Mouse (Mus musculus) hindbrain, embryonic 16.5 days (tissue): ENCODE measurements around the gene Adm. TPM values are rescaled to one million over a fixed set of nuclear protein-coding genes. Genes with fewer than 3 reads are reported as not detected.
A peak's percentile ranks its signal among the peaks of the same experiment; 100 is the strongest.
"Not testable (repeated sequence)": the region's sequence is repeated elsewhere in the genome, so short reads cannot be mapped to it uniquely, and the experiment has no call there.

Experiments
- ATAC-seq: fragments of 200-750 bp; cut with Nextera tagmentation; 2 replicates; pipeline ENCODE4 v1.8.0; 2017; ENCODE audit warnings: moderate TSS enrichment, moderate library complexity
- H3K27ac ChIP-seq: fragments of 300-500 bp; sonication (generic); 2 replicates; pipeline ENCODE4 v1.5.1; 2014; ENCODE audit warnings: low read depth, mild to moderate bottlenecking, control low read depth, low read length, moderate library complexity
- H3K27me3 ChIP-seq: fragments of 300-500 bp; sonication (generic); replicated peaks from 2 replicates; pipeline ENCODE4 v1.6.1; 2014; ENCODE audit warnings: low read length; ENCODE audit not compliant: control insufficient read depth, insufficient read depth
- H3K36me3 ChIP-seq: fragments of 300-500 bp; sonication (generic); 2 replicates; pipeline ENCODE4 v1.6.1; 2014; ENCODE audit warnings: mild to moderate bottlenecking, low read length, moderate library complexity, mixed read lengths; ENCODE audit not compliant: control insufficient read depth, insufficient read depth
- H3K4me1 ChIP-seq: fragments of 300-500 bp; sonication (generic); 2 replicates; pipeline ENCODE4 v1.6.1; 2014; ENCODE audit warnings: low read depth, low read length; ENCODE audit not compliant: control insufficient read depth, insufficient read depth
- H3K4me2 ChIP-seq: fragments of 300-500 bp; sonication (generic); 2 replicates; pipeline ENCODE4 v1.6.1; 2014; ENCODE audit warnings: mild to moderate bottlenecking, low read length, control low read depth, moderate library complexity
- H3K4me3 ChIP-seq: fragments of 300-500 bp; sonication (generic); 2 replicates; pipeline ENCODE4 v1.5.1; 2014; ENCODE audit warnings: mild to moderate bottlenecking, low read length, control low read depth, moderate library complexity
- H3K9ac ChIP-seq: fragments of 300-500 bp; sonication (generic); 2 replicates; pipeline ENCODE4 v1.6.1; 2014; ENCODE audit warnings: low read depth, mild to moderate bottlenecking, control low read depth, low read length, moderate library complexity
- H3K9me3 ChIP-seq: fragments of 300-500 bp; sonication (generic); 2 replicates; pipeline ENCODE4 v1.6.1; 2014; ENCODE audit warnings: mild to moderate bottlenecking, low read length, moderate library complexity; ENCODE audit not compliant: control insufficient read depth
- WGBS: fragments of 180-500 bp; shearing (Covaris S2); extraction: QIAGEN DNeasy Blood & Tissue Kit; methylation state at CpG from one replicate; pipeline ENCODE4 v1.1.7; 2014; 5-methylcytosine and 5-hydroxymethylcytosine counted together
- polyA plus RNA-seq: library from polyadenylated mRNA; unstranded; fragments of >200 nt; fragmentation: Nextera tagmentation; extraction: Ambion mirVana; gene quantifications from 2 replicates; pipeline ENCODE4 v1.2.1, GENCODE M21; 2015

The Adm gene
- polyA plus RNA-seq: 4.0 and 5.5 TPM in 2 replicates

DNA sequence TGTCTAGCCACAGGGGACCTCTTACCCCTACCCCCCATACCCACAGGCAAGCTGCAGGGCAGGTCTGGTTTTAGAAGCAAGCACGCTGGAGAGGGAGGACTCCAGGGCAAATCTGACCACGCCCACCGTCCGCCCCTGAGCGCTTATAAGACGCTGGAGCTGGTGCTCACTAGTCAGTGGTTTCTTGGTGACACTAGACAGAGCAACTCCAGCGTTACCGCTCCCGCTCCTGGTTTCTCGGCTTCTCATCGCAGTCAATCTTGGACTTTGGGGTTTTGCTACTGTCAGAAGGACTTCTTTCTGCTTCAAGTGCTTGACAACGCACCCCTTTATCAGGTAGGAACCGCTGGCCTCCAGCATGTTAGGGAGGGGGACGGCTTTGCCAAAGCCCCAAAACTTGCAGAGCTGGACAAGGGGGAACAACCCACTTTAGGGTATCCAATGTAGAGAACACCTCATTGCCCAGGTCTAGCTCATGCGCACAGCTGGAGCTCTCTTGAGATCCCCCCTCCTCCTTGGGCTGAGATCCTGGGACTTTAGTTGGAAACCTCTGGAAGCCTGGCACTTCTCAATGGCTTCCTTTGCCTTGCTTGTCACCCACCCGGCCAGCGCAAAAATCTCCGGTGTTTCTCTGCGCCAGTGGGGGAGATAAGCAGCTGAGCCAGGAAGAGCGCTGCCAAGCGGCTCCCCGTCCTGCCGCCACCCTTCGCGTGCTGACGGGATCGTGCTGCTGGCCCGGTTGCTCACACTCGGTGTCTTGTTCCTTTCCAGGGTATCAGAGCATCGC is at the start of gene Adm:
TSS of gene Adm (plus strand) at position 176 of the 787 bp plus-strand sequence.
- peaks cover 38% of the 10 kb centered on the region for H3K27me3 ChIP-seq
- peak within 1 kb of the TSS; percentile 88 for H3K4me2 ChIP-seq
- H3K9me3 ChIP-seq: no peaks in the 10 kb centered on the region
- H3K27ac ChIP-seq: no peak within 1 kb of the TSS
- no peaks in the 10 kb centered on the region for H3K36me3 ChIP-seq
- no peak for ATAC-seq
- peak within 1 kb of the TSS; percentile 50 for H3K4me3 ChIP-seq
- WGBS: 1% methylated on average over 30 of the region's 30 CpGs
- peak within 1 kb of the TSS; percentile 67 for H3K9ac ChIP-seq
- H3K4me1 ChIP-seq: peaks cover 40% of the 10 kb centered on the region

DNA sequence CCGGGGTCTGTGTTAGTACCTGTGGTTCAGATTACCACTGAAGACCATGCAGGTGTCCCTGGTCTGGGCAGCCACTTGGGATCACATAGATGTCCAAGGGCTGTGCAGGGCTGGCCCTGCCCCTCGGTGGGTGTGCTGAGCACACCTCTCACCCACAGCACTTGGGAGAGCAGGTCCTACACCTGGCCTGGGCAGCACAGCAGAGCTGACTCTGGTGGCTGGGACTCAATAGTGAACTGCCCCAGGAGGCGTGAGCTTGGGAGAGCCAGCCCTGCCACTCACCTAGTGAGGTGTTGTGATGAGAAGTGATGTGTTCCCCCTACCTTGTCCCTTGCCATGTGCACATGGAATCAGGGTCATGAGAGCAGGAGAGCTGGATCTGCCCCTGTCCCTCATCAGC is 43.8 kb upstream of the Adm start:
- H3K27ac ChIP-seq: no peak overlapping the region
- H3K4me1 ChIP-seq: no peaks in the 10 kb centered on the region
- peak; percentile 64 for ATAC-seq
- H3K4me2 ChIP-seq: no peak overlapping the region
- no peaks in the 10 kb centered on the region for H3K9me3 ChIP-seq
- H3K27me3 ChIP-seq: no peaks in the 10 kb centered on the region
- no peak overlapping the region for H3K4me3 ChIP-seq
- no peaks in the 10 kb centered on the region for H3K36me3 ChIP-seq
- 94% methylated on average over 3 of the region's 3 CpGs for WGBS
- no peak overlapping the region for H3K9ac ChIP-seq

DNA sequence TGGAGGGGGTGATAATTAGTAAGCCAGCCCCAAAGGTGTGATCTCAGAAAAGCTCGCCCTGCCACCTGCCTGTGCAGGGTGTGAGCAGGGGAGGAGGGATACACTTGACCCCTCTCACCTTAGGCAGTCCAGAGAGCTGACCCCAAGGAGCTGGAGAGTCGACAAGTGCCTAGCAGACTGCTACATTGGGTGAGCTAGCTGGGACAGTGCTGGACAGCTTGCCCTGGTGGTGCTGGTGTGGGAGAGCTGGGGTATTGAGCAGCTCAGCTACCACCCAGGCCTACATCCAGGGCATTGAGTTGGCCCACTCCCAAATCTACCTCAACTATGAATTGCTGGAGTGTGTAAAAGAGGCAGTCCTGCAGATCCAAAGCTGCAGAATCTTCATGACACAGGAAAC is 43.3 kb upstream of the Adm start:
- Histone ChIP-seq H3K9ac (no peak overlapping the region), H3K36me3 (no peaks in the 10 kb centered on the region), H3K4me1 (no peaks in the 10 kb centered on the region), H3K27ac (no peak overlapping the region), H3K4me3 (no peak overlapping the region), H3K4me2 (no peak overlapping the region), H3K9me3 (no peaks in the 10 kb centered on the region), H3K27me3 (no peaks in the 10 kb centered on the region)
- WGBS: 82% methylated on average over 2 of the region's 2 CpGs
- ATAC-seq: peak; percentile 40

DNA sequence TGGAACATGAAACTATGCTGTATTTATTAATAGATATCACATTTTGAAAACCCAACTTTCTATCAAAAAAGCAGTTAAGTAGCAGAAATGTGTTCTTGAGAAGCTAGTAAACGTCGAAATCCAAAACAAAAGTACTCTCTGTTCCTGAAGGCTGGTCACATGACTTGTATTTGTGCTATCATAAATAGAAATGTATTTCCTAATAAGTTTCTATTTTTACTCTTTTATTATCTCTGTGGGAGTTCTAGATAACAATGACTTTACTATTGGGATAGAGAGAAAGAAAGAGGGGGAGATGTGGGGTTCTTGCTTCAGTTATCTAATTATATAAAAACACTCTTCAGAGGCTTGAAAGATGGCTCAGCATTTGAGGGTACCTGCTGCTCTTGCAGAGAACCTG is 42.2 kb upstream of the Adm start:
- H3K9me3 ChIP-seq: no peaks in the 10 kb centered on the region
- H3K4me3 ChIP-seq: no peak overlapping the region
- 79% methylated on average over 2 of the region's 2 CpGs for WGBS
- no peaks in the 10 kb centered on the region for H3K27me3 ChIP-seq
- H3K9ac ChIP-seq: no peak overlapping the region
- H3K4me2 ChIP-seq: no peak overlapping the region
- no peaks in the 10 kb centered on the region for H3K36me3 ChIP-seq
- H3K27ac ChIP-seq: no peak overlapping the region
- H3K4me1 ChIP-seq: no peaks in the 10 kb centered on the region
- no peak for ATAC-seq

DNA sequence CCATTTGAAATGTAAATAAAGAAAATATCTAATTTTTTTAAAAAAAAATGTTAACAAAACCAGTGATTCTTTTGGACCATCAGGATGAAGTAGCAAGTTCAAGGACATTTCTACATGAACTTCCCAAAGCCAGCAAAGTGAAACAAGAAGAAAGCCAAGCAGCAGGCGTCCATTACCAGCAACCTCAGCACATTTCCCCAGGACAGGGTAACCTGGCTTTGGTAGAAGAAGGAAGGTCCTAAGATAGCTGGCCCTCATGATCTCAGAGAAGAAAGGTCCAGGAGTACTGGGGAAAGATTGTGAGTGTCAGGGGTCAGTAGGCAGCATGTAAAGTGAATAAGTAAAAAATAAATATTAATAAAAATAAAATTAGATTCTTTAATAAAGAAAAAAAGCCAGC is 39.7 kb upstream of the Adm start:
- Histone ChIP-seq H3K27me3 (no peaks in the 10 kb centered on the region), H3K36me3 (no peaks in the 10 kb centered on the region), H3K9me3 (no peaks in the 10 kb centered on the region), H3K27ac (no peak overlapping the region), H3K4me2 (no peak overlapping the region), H3K9ac (no peak overlapping the region), H3K4me1 (no peaks in the 10 kb centered on the region), H3K4me3 (no peak overlapping the region)
- 92% methylated on average over 1 of the region's 1 CpGs for WGBS
- ATAC-seq: no peak

DNA sequence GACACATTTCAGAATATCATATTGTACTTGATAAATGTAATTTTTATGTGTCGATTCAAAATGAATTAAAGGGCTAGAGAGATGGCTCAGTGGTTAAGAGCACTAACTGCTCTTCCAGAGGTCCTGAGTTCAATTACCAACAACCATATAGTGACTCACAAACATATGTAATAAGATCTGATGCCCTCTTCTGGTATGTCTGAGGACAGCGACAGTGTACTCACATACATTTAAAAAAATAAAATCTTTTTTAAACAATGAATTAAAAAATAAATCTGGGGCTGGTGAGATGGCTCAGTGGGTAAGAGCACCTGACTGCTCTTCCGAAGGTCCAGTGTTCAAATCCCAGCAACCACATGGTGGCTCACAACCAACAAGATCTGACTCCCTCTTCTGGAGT is 33.5 kb upstream of the Adm start:
- not testable (repeated sequence) for H3K4me2 ChIP-seq, H3K9me3 ChIP-seq, H3K27ac ChIP-seq, H3K9ac ChIP-seq, ATAC-seq, H3K36me3 ChIP-seq, H3K27me3 ChIP-seq, H3K4me1 ChIP-seq, H3K4me3 ChIP-seq
- WGBS: 93% methylated on average over 3 of the region's 3 CpGs

DNA sequence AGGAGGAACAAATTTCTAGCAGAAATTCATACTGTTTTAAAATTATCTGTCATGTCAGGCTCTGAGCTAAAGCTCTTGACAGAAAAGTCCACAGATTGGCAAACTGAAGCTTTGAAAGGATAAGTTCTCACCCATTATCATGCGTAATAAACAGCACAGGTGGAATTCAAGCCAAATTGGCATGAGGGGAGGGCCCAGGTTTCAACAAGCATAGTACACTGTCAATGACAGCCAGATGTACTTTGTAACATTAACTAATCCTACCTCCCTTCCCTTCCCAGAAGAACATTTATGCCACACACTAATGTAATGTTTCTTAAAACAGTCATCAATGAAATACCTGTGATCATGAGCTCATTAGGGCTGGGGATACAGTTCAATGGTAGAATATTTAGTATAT is 30.3 kb upstream of the Adm start:
- Histone ChIP-seq H3K9me3 (no peaks in the 10 kb centered on the region), H3K4me1 (no peaks in the 10 kb centered on the region), H3K9ac (no peak overlapping the region), H3K4me3 (no peak overlapping the region), H3K27ac (no peak overlapping the region), H3K36me3 (no peaks in the 10 kb centered on the region), H3K4me2 (no peak overlapping the region), H3K27me3 (no peaks in the 10 kb centered on the region)
- 86% methylated on average over 1 of the region's 1 CpGs for WGBS
- ATAC-seq: no peak

DNA sequence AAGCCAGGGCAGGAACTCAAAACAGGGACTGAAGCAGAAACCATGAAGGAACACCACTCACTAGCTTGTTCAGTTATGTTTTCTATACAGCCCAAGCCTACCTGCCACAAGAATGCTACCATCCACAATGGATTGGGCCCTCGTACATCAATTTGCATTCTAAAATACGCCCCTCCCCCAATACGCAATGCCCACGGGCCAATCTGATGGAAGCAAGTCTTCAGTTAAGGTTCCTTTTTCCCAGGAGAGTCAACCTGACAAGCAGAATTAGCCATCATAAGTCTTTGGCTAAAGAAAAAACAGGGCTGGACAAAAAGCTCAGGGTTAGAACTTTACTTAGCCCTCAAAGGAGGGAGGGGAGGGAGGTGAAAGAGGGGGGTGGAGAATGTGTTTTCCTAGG is 22.0 kb upstream of the Adm start:
- Histone ChIP-seq H3K9me3 (no peaks in the 10 kb centered on the region), H3K4me3 (no peak overlapping the region), H3K27me3 (no peaks in the 10 kb centered on the region), H3K4me2 (no peak overlapping the region), H3K36me3 (no peaks in the 10 kb centered on the region), H3K9ac (no peak overlapping the region), H3K4me1 (no peaks in the 10 kb centered on the region), H3K27ac (no peak overlapping the region)
- WGBS: 72% methylated on average over 4 of the region's 4 CpGs
- no peak for ATAC-seq

DNA sequence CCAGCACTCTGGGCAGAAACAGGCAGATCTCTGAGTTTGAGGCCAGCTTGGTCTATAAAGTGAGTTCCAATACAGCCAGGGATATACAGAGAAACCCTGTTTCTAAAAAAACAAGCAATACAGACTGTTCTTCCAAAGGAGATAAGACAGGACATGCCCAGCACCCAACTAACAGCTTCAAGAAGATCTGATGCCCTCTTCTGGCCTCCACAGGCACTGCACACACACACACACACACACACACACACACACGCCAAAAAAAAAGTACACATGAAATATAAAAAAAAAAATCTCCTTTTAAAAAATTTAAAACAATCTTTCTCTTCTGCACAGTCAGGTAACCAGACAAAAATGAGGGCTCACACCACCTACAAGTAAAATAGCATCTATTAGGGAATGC is 20.6 kb upstream of the Adm start:
- H3K9me3 ChIP-seq: no peaks in the 10 kb centered on the region

More for the DNA sequence above, 20.6 kb upstream of the Adm start:
- ATAC-seq: no peak
- 89% methylated on average over 1 of the region's 1 CpGs for WGBS
- Histone ChIP-seq H3K36me3 (no peaks in the 10 kb centered on the region), H3K4me1 (no peaks in the 10 kb centered on the region; the same call in 1 of the 2 replicates), H3K4me3 (no peak overlapping the region), H3K4me2 (no peak overlapping the region), H3K27ac (no peak overlapping the region), H3K9ac (no peak overlapping the region), H3K27me3 (no peaks in the 10 kb centered on the region)
